Comparison of ENCODE assay signal across 11 mouse cellular contexts in the genomic region with DNA sequence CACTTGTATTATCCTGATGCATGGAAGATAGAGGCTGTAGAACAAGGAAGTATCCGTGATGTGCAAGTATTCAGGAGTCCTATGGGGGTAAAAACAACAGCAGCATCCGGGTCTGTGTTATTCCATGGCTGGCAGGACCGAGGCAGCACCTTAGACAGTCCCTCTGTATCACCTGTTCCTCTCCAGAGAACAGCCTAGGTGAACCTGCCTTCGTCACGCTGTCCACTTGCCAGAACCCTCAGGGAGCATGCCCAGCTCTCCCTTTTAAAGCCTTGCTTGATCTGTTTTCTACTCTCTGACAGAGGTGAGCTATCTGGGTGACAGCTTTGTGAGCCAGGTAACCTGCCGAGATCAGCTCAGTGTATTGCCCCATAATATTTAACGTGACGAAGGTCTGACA.
"Had no signal": no experiment of that assay in that cellular context is flagged by ENCODE, and none has a peak within 500 bp of the region (broad histone marks: within the 10 kb centered on the region; RNA-seq: fewer than 3 reads in every experiment).

No protein-coding gene starts in this region.

- DNase-seq: kidney, postnatal 25 days; layer of hippocampus, adult 9-11 months; layer of hippocampus, postnatal 36 days; liver, embryonic 13.5 days; lung, adult 2 months; lung, postnatal 14 days; lung, postnatal 4 days; midbrain, embryonic 14.5 days; right cerebral cortex, postnatal 4 days; thymus, adult 2 months; thymus, postnatal 14 days had no signal
